Mouse (Mus musculus) C2C12 (cell line): ENCODE data around the gene Parp6.

ENCODE experiments used
- CEBPB ChIP-seq: IDR thresholded peaks from one replicate; pipeline ENCODE4 v1.6.1; 2011; ENCODE audit warnings: low read depth, mild to moderate bottlenecking, control low read depth, moderate library complexity
- CTCF ChIP-seq: IDR thresholded peaks from one replicate; pipeline ENCODE4 v1.5.1; 2011; ENCODE audit not compliant: control insufficient read depth, insufficient read depth, insufficient read length
- FOSL1 ChIP-seq: IDR thresholded peaks from one replicate; pipeline ENCODE4 v1.8.0; 2011; ENCODE audit warnings: mild to moderate bottlenecking, low read length; ENCODE audit not compliant: poor library complexity, insufficient read depth, severe bottlenecking
- MAX ChIP-seq: IDR thresholded peaks from one replicate; pipeline ENCODE4 v1.6.1; 2011; ENCODE audit warnings: mild to moderate bottlenecking, control low read depth
- MYOG ChIP-seq: IDR thresholded peaks from one replicate; pipeline ENCODE4 v1.6.1; 2011; ENCODE audit not compliant: control insufficient read depth, insufficient read length; ENCODE audit errors: extremely low read depth
- USF1 ChIP-seq: IDR thresholded peaks from one replicate; pipeline ENCODE4 v1.6.1; 2011; ENCODE audit warnings: low read depth, mild to moderate bottlenecking, control low read depth, moderate library complexity

- TF ChIP-seq CTCF (no peak), MAX (no peak), USF1 (no peak), CEBPB (no peak), FOSL1 (no peak), MYOG (no peak)
Measured at GRCm38 (mm10) chr9:59675598-59675997, 58.5 kb downstream of the Parp6 start.
